ENCODE assay signal across 8 mouse cellular contexts in the genomic region with DNA sequence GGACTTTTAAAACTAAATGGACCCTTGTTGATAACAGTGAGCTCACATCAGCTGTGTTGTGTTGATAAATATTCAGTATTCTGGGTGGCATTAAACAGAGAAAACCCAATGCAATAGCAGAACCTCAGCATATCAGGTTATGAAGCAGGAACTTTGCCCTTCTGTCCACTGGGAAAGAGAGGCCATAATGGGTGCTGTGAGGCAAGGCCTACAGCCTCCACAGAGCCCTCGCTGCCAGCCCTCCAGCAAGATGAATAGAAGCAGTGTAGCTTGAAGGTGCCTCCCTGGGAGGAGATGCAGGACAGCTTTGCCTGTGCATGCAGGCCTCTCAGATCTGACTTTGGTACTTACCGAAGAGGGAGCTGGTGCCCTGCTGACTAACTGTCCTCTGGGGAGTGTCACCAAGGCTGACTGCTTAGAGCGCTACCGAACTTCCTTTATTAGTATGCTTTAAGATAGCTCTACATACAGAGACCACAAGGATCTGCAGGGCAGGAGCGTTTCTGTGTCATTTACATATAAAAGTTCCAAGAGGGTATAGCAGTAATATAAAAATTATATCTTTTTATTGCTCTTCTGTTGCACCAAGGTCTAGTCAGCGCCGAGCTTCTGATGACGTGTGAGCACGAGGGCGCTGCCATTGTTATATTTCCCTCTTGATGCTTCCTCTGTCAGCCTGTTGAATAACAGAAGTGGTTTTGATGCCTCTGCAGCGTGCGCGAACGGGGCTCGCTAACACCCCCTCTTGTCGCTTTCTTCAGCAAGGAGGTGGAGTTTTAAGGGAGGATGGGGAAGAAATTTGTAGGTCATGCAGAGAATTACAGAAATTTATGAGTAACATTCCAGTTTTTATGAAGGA.
A peak's percentile ranks its signal among the peaks of the same experiment; 100 is the strongest.
DNase-seq lines count a peak whose midpoint lies in the region; ATAC-seq lines count a peak whose summit lies in the region.

No protein-coding gene starts in this region.

- DNase-seq in hindbrain, embryonic 10.5 days (ENCODE audit: low spot score) = no peak
- DNase-seq in MEL-GATA-1-ER (ENCODE audit: extremely low read depth, low read depth) = peak; percentile 57
- no peak for DNase-seq in ovary, adult 18-20 months (ENCODE audit: low spot score)
- DNase-seq in urinary bladder, postnatal 36 days (ENCODE audit: low spot score in 2 of 2) = no peak
- no peak for DNase-seq in lung, postnatal 10 days

- no peaks in the 10 kb centered on the region for H3K9me3 ChIP-seq in hindbrain, embryonic 15.5 days
- H3K9me3 ChIP-seq in hindbrain, embryonic 10.5 days = no peaks in the 10 kb centered on the region

- WGBS in hindbrain, embryonic 15.5 days = 44% methylated on average over 16 of the region's 16 CpGs
- 63% methylated on average over 16 of the region's 16 CpGs for WGBS in hindbrain, embryonic 10.5 days

- H3K36me3 ChIP-seq in hindbrain, embryonic 15.5 days = no peaks in the 10 kb centered on the region; the same call in 1 of the 2 replicates
- H3K36me3 ChIP-seq in hindbrain, embryonic 10.5 days = peaks cover 12% of the 10 kb centered on the region; the same call in 1 of the 2 replicates

- ATAC-seq in hindbrain, embryonic 15.5 days (ENCODE audit: low FRiP score, low read depth) = peak; percentile 54; the same call in 1 of the 2 replicates
- ATAC-seq in hematopoietic stem cell, adult 5-6 weeks (replicated peaks in 1 of 2; ENCODE audit: insufficient read depth in 1 of 2, low FRiP score in 2 of 2, low TSS enrichment in 1 of 2, low read depth in 1 of 2, poor library complexity in 2 of 2, severe bottlenecking in 2 of 2) = peak; percentile 84 to 91
- peak; percentile 78 for ATAC-seq in neutrophil, adult 5-6 weeks (ENCODE audit: extremely low read depth, insufficient number of reproducible peaks, low FRiP score, poor library complexity, severe bottlenecking)

- H3K4me3 ChIP-seq in hindbrain, embryonic 15.5 days = no peak overlapping the region
- H3K4me3 ChIP-seq in hindbrain, embryonic 10.5 days = no peak overlapping the region

- H3K4me1 ChIP-seq in hindbrain, embryonic 15.5 days (replicated peaks) = peaks cover 40% of the 10 kb centered on the region
- H3K4me1 ChIP-seq in hindbrain, embryonic 10.5 days (replicated peaks) = peaks cover 49% of the 10 kb centered on the region

- no peak overlapping the region for H3K4me2 ChIP-seq in hindbrain, embryonic 15.5 days

- no peak overlapping the region for H3K9ac ChIP-seq in hindbrain, embryonic 15.5 days

- H3K27ac ChIP-seq in hindbrain, embryonic 15.5 days (replicated peaks) = peak overlapping the region; percentile 17; the same call in 1 of the 2 replicates
- no peak overlapping the region for H3K27ac ChIP-seq in hindbrain, embryonic 10.5 days

- H3K27me3 ChIP-seq in hindbrain, embryonic 15.5 days = no peaks in the 10 kb centered on the region
- H3K27me3 ChIP-seq in hindbrain, embryonic 10.5 days (ENCODE audit: insufficient read depth, poor library complexity, severe bottlenecking) = no peaks in the 10 kb centered on the region
